Mouse (Mus musculus) gastrocnemius, adult 2 months (tissue): ENCODE measurements around the gene Flt3l. TPM values are rescaled to one million over a fixed set of nuclear protein-coding genes. Genes with fewer than 3 reads are reported as not detected.
"Not testable (repeated sequence)": the region's sequence is repeated elsewhere in the genome, so short reads cannot be mapped to it uniquely, and the experiment has no call there.

Source experiments
- DNase-seq: peaks from one replicate; pipeline ENCODE4 v3.0.0; 2022
- H3K27ac ChIP-seq: fragments of 200-600 bp; 2 replicates; pipeline ENCODE4 v1.8.1; 2022; ENCODE audit warnings: mild to moderate bottlenecking
- H3K4me3 ChIP-seq: fragments of 200-600 bp; 2 replicates; pipeline ENCODE4 v1.8.1; 2022; ENCODE audit warnings: mild to moderate bottlenecking, moderate library complexity
- CTCF ChIP-seq: fragments of 200-600 bp; IDR thresholded peaks from 2 replicates; pipeline ENCODE4 v1.8.1; 2022; ENCODE audit warnings: antibody characterized with exemption, mild to moderate bottlenecking, moderate library complexity
- intact Hi-C: fragments of 180-260 bp; cut with DNase I; formaldehyde crosslinking; loops from one replicate; pipeline ENCODE4 v1.15.1; 2025
- total RNA-seq, 2 experiments: library from RNA; stranded (reverse); gene quantifications; 2 replicates each; pipeline ENCODE4 v1.2.3; 2021

The Flt3l gene
- total RNA-seq, 2 experiments from 2014 or later: 2.2 to 3.3 TPM

DNA sequence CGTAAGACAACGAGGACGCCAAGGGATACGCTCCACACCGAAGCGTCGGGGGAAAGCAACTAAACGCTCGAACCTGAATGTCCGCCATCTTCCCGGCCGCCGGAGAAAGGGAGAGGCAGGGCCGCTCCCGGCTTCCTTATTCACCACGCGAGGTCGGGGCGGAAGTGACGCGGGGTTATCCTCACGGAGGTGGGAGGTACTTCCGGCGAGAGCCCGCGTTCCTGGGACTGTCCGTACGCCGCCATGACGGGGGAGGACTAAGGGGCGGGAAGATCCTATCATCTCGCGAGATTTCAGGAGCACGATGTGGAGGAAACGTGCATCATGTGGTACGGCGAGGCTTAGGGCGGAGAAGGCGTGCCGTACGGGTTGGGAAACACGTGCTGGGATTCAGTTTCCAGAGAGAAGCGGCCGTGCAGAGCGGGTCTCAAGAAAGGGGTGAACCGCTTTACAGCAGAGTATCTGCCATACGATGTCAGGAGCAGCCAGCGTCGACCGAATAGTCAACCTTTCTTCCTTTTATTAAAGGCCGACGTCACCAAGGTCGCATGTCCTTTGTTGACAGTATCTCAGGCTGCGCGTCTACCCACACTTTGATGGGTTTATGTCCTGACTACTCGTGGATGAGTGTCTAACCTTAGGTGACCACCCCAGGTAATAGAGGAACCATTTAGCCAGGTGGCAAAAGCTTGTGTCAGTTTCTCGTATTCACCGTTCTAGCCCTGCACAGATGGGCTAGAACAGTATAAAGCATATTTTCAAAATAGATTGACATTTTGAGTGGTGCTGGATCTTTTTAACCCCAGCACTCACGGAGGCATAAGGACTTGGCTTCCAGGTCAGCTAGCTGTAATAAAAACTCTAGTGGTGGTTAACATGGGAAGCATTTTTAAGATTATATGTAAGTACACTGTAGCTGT is 11.7 kb downstream of the Flt3l start, which contains the start of gene Rps11:
Rps11 (minus strand) TSS at position 216 of the 920 bp plus-strand sequence.
- Histone ChIP-seq H3K27ac (peak within 1 kb of the TSS; percentile 95), H3K4me3 (peak within 1 kb of the TSS; percentile 85)
- intact Hi-C loops: loop anchor here (5.0 kb wide), 1 partner anchor 42 kb away; no protein-coding TSS in a partner anchor
- no peak for TF ChIP-seq CTCF
- DNase-seq: peak; percentile 99

DNA sequence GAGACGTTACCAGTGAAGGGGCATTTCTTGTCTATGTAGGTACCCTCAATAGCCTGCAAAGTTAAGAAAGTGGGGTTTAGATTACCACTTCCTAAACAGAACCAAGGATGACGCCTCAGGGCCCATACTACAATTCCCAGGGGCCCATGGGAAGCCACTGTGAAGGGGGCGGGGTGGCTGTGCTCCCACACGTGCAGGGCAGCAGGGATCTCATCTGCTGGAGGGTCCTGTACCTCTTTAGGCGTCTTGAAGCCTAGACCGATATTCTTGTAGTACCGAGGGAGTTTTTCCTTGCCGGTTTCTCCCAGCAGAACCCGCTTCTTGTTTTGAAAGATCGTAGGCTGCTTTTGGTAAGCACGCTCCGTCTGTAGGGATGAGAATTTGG is 13.1 kb downstream of the Flt3l start:
- intact Hi-C loops: loop anchor here (5.0 kb wide), 1 partner anchor 41 kb away; no protein-coding TSS in a partner anchor
- no peak for TF ChIP-seq CTCF
- H3K27ac ChIP-seq: peak overlapping the region; percentile 95

DNA sequence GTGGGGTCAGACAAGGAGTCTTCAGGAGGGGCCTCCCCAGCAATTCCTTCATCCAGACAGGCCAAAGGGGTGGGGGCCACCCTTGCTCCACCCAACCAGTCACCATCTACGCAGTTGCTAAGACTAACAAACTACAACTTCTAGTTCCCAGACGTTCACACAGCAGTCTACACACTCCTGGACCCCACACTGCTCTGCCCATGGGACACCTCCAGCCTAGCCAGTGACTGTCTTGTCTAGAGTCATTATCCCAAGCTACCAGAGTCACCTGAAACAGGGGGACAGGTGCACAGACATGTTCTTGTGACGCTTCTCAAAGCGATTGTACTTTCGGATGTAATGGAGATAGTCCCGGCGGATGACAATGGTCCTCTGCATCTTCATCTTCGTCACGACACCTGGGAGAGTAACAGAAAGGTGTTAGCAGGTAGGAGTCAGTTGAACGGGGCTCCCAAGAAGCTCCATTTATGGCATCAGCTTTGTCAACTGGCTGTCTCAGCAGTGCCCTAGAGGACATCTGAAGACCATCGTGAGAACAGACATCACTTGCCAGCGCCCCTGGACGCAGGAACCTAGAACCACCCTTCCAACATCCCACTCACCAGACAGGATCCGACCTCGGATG is 13.6 kb downstream of the Flt3l start:
- peak overlapping the region; percentile 85 for H3K4me3 ChIP-seq
- H3K27ac ChIP-seq: peak overlapping the region; percentile 95
- TF ChIP-seq CTCF: no peak
- intact Hi-C loops: loop anchor here (5.0 kb wide), 1 partner anchor 40 kb away; no protein-coding TSS in a partner anchor
- no peak for DNase-seq

More for the DNA sequence above, 13.1 kb downstream of the Flt3l start:
- DNase-seq: no peak
- peak overlapping the region; percentile 85 for H3K4me3 ChIP-seq

DNA sequence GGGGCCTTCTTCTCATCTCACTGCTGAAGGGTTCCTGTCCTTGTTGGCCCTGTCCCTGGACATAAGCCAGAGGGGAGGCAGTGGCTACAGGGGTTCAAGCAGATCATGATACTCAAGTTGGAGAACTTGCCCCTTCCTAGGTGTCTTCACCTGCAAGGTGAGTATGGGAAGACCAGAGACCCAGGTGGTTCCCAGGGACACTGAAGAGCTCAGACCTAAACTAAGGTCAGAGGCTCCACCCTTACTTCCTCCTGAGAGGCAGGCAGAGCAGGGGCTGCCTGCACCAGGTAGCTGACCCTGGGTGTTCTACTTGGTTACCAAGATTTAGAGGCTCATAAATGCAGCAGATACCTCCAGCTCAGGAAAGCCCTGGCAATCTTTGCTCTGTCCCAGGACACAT is 14.3 kb downstream of the Flt3l start:
- Histone ChIP-seq H3K27ac (peak overlapping the region; percentile 95), H3K4me3 (peak overlapping the region; percentile 85)
- intact Hi-C loops: loop anchor here (5.0 kb wide), 1 partner anchor 40 kb away; no protein-coding TSS in a partner anchor
- TF ChIP-seq CTCF: no peak
- DNase-seq: no peak

DNA sequence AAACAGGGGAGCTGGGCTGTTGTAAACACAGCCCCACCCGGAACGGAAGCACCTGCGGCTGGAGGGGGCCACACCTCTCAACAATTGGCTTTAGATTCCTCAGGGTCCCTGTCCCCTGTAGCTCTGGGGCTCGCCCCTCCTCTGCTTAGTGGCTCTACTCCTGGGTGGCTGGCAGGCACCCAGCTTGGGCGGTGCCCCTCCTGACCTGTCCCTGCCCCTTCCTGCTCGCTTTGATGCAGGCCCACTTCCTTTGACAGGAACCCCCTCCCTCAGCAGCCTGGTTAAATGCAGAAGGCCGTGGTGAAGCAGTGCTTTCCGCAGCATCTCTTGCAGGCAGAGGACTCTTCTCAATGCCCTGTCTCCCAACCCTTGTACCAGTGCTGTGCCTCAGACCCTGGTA is 14.8 kb downstream of the Flt3l start:
- Histone ChIP-seq H3K27ac (peak overlapping the region; percentile 95), H3K4me3 (peak overlapping the region; percentile 85)
- intact Hi-C loops: loop anchor here (5.0 kb wide), 1 partner anchor 39 kb away; no protein-coding TSS in a partner anchor
- DNase-seq: peak; percentile 72
- no peak for TF ChIP-seq CTCF

DNA sequence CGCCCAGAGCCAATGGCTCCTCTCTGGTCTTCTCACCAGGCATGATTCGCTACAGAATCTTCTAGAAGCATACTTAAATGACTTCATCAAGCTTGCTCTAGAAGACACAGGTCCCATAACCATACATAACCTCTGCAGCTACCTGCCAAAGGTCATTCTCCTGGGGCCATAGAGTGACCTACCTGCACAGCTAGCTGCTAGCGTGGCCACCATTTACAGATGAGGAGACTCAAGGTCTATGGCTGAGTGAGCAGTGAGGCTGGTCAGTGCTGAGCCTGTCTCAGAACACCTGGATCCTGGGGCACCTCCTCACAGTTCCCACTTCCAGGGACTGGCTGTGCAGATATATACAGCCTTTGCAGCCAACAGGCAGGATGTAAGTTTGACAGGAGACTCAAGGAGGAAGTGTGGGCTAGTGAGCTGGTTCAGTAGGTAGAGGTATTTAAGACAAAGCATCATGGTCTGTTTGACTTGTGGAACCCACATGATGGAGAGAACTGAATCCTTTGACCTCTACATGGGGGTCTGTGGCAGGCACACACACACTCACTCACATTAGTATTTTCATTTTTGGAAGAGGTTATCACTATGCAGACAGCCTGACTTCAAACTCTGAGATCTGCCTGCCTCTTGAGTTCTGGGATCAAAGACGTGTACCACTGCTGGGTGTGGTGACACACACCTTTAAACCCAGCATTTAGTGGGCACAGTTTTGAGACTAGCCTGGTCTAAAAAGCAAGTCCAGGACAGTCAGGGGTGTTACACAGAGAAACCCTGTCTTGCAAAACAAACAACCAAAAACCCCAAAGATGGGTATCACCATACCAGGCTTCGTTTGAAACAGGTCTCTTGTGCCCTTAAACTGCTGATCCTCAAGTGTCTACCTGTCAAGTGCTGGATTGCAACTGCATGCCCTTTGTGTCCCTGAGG is 16.2 kb downstream of the Flt3l start:
- TF ChIP-seq CTCF: no peak
- H3K27ac ChIP-seq: peak overlapping the region; percentile 95
- DNase-seq: no peak
- intact Hi-C loops: loop anchor here (5.0 kb wide), 1 partner anchor 38 kb away; no protein-coding TSS in a partner anchor
- H3K4me3 ChIP-seq: no peak overlapping the region

DNA sequence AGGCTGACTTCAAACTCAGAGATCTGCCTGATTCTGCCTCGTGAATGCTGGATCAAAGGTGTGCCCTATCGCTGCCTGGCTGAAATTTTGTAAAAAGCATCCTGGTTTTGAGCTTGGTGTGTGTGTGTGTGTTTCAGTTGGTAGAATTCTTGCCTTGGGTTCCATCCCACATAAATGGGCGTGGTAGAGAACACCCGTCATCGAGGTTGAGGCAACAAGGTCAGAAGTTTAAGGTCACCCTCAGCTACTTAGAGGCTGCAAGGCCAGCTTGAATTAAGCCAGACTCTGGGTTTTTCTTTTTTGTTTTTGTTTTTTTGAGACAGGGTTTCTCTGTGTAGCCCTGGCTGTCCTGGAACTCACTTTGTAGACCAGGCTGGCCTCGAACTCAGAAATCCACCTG is 17.9 kb downstream of the Flt3l start:
- Histone ChIP-seq H3K27ac (no peak overlapping the region), H3K4me3 (no peak overlapping the region)
- intact Hi-C loops: no loop called here
- TF ChIP-seq CTCF: no peak
- DNase-seq: no peak

DNA sequence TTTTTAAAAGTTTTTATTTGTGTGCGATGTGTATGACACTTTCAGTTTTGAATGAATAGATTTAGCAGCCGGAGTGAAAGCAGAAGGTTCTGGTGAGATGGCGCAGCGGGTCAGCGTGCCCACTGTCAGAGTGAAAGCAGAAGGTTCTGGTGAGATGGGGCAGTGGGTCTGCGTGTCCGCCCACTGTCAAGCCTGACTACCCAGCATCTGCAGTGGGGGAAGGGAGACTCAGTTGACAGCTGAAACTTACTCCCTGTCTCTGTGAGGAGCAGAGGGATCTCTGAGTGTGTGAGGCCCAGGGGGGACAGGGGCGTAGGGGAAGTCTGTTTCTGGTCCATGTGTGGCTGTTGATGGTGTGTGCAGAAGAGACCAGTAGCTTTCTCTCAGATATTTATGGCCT is 18.7 kb downstream of the Flt3l start:
- TF ChIP-seq CTCF: no peak
- Histone ChIP-seq H3K4me3 (no peak overlapping the region), H3K27ac (no peak overlapping the region; the same call in 1 of the 2 replicates)
- DNase-seq: no peak
- intact Hi-C loops: no loop called here

DNA sequence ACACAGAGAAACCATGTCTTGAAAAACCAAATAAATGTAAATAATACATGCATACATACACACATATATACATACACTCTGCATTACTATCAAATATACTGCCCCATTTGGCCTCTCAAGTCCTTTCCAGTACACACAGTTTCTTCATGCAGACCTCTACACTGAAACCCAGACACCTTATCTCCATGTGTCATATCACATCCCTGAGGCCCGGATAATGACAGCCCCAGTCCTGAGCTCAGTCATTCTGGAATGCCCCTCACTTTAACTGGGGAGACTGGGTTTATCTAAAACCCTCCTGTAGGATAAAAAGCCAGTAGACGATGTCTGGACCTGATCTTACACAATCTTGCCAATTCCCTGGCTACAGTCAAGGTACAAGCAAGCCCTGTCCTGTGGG is 22.8 kb downstream of the Flt3l start:
- Histone ChIP-seq H3K27ac (no peak overlapping the region), H3K4me3 (no peak overlapping the region)
- TF ChIP-seq CTCF: no peak
- intact Hi-C loops: no loop called here
- no peak for DNase-seq

DNA sequence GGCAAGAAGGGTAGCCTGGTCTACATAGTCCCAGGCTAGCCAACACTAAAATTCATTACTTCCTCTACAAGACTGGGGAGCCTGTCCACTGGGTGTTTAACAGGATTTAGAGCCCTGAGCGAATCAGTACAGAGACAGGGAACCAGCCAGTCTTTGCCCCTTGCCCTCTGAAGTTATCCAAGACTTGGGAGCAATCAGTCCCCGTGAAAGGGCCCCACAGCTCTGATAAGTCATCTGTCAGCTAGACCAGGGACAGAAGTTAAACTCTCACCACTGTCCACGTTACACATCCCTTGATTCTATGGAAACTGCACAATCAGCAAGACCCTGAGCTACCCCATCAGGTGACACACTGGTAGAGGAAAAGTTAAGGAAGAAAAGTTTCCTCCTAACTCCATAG is 23.7 kb downstream of the Flt3l start:
- H3K27ac ChIP-seq: no peak overlapping the region
- intact Hi-C loops: no loop called here
- no peak for TF ChIP-seq CTCF
- no peak for DNase-seq
- H3K4me3 ChIP-seq: no peak overlapping the region

DNA sequence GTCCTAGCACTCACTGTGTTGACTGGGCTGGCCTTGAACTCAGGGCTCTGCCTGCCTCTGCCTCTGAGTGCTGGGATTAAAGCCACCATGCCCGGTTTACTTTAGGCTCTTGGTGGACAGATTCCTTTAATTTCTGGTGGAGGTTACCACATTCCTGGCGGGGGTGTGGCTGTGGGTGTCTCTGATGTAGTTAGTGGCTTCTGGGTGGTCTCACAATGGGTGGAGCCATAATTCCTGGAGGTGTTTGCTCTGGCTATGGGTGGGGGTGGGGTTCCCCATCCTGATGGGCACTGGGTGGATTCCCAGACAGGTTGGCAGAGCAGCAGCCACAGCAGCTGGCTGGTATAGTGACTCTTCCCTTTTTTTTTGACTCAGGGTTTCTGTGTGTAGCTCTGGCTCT is 24.3 kb downstream of the Flt3l start:
- Histone ChIP-seq H3K4me3 (no peak overlapping the region), H3K27ac (no peak overlapping the region)
- intact Hi-C loops: no loop called here
- no peak for TF ChIP-seq CTCF
- no peak for DNase-seq

DNA sequence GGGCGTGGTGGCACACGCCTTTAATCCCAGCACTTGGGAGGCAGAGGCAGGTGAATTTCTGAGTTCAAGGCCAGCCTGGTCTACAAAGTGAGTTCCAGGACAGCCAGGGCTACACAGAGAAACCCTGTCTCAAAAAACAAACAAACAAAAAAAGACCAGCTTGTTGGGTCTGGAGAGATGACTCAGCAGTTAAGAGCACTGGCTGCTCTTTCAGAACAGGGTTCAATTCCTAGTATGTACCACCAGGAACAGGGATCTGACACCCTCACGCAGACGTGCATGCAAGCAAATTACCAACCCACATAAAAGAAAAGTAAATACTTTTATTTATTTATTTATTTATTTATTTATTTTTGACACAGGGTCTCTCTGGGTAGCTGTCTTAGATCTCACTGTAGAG is 26.1 kb downstream of the Flt3l start:
- H3K4me3 ChIP-seq, H3K27ac ChIP-seq, intact Hi-C loops, DNase-seq: not testable (repeated sequence)
